Mouse (Mus musculus): ENCODE measurements at regions not wholly inside any gene's neighbourhood (a gene's known extent, or its start where the extent isn't known, plus 50 kb on each side); places are given as distances from the start of the nearest gene placed in this dataset.

GRCm38 (mm10) chr2:74930702-74931101, 105.1 kb downstream of the Mtx2 start:
- DNase-seq: peak; percentile 21 to 48

- DNase-seq: peak; percentile 70 to 77
These were observed 107.6 kb downstream of the Mtx2 start for GRCm38 (mm10) chr2:74933190-74933589.

- DNase-seq: no peak
These were observed 108.2 kb downstream of the Mtx2 start for GRCm38 (mm10) chr2:74933771-74934170.

GRCm38 (mm10) chr2:74938711-74939110, 113.1 kb downstream of the Mtx2 start:
- no peak for DNase-seq

GRCm38 (mm10) chr2:74941966-74942365, 116.4 kb downstream of the Mtx2 start:
- DNase-seq: no peak

- no peak for DNase-seq
These were observed 117.1 kb downstream of the Mtx2 start for GRCm38 (mm10) chr2:74942611-74943198.

- no peak for DNase-seq
These were observed 119.7 kb downstream of the Mtx2 start for GRCm38 (mm10) chr2:74945185-74945749.

GRCm38 (mm10) chr2:74951401-74952260, 126.0 kb downstream of the Mtx2 start:
- DNase-seq: no peak

GRCm38 (mm10) chr2:74954101-74954500, 128.5 kb downstream of the Mtx2 start:
- no peak for DNase-seq

- no peak for DNase-seq
These were observed 129.9 kb downstream of the Mtx2 start for GRCm38 (mm10) chr2:74955281-74956128.

GRCm38 (mm10) chr2:74956129-74956450, 130.5 kb downstream of the Mtx2 start:
- DNase-seq: no peak

GRCm38 (mm10) chr2:74956556-74956955, 131.0 kb downstream of the Mtx2 start:
- DNase-seq: no peak

GRCm38 (mm10) chr2:74959936-74960335, 134.3 kb downstream of the Mtx2 start:
- DNase-seq: no peak

GRCm38 (mm10) chr2:74962416-74962815, 136.8 kb downstream of the Mtx2 start:
- DNase-seq: no peak

GRCm38 (mm10) chr2:74964360-74964759, 138.8 kb downstream of the Mtx2 start:
- peak; percentile 94 to 96 for DNase-seq

GRCm38 (mm10) chr2:74964980-74965379, 139.4 kb downstream of the Mtx2 start:
- no peak for DNase-seq

- DNase-seq: peak; percentile 64 to 75
These were observed 139.9 kb downstream of the Mtx2 start for GRCm38 (mm10) chr2:74965384-74966060.

- peak in 1 of 2 experiments; percentile 10 for DNase-seq
These were observed 145.1 kb downstream of the Mtx2 start for GRCm38 (mm10) chr2:74970611-74971265.

GRCm38 (mm10) chr2:74973386-74973785, 147.8 kb downstream of the Mtx2 start:
- DNase-seq: no peak

- DNase-seq: peak in 1 of 2 experiments; percentile 51
These were observed 149.2 kb downstream of the Mtx2 start for GRCm38 (mm10) chr2:74974595-74975325.

GRCm38 (mm10) chr2:74977348-74977747, 151.7 kb downstream of the Mtx2 start:
- no peak for DNase-seq
